Mouse (Mus musculus) heart, embryonic 14.5 days (tissue): Measurements from ENCODE around the gene Ppard. TPM values are rescaled to one million over a fixed set of nuclear protein-coding genes. Genes with fewer than 3 reads are reported as not detected.

Experiments used
- ATAC-seq: fragments of 200-750 bp; cut with Nextera tagmentation; 2 replicates; pipeline ENCODE4 v1.8.0; 2017; ENCODE audit warnings: low read depth, moderate TSS enrichment; ENCODE audit not compliant: insufficient number of reproducible peaks, insufficient read depth, low FRiP score
- H3K27ac ChIP-seq, 2 experiments: fragments of 200-500 bp in 1 of 2; fragments of 300-500 bp in 1 of 2; sonication (generic) in 1 of 2; replicated peaks in 1 of 2; 2 replicates each; pipeline ENCODE4 v1.5.1; 2012 to 2014; ENCODE audit warnings: low read depth in 2 of 2, low read length in 2 of 2, control low read depth in 1 of 2, mild to moderate bottlenecking in 1 of 2, mixed read lengths in 1 of 2; ENCODE audit not compliant: control insufficient read depth in 1 of 2, insufficient read depth in 1 of 2
- H3K27me3 ChIP-seq: fragments of 300-500 bp; sonication (generic); 2 replicates; pipeline ENCODE4 v1.6.1; 2014; ENCODE audit warnings: mild to moderate bottlenecking, low read length, control low read depth; ENCODE audit not compliant: control insufficient read depth, insufficient read depth
- H3K36me3 ChIP-seq: fragments of 300-500 bp; sonication (generic); 2 replicates; pipeline ENCODE4 v1.6.1; 2014; ENCODE audit warnings: mild to moderate bottlenecking, control low read depth, low read length, mixed read lengths; ENCODE audit not compliant: control insufficient read depth, insufficient read depth
- H3K4me1 ChIP-seq, 2 experiments: fragments of 200-500 bp in 1 of 2; fragments of 300-500 bp in 1 of 2; sonication (generic) in 1 of 2; 2 replicates each; pipeline ENCODE4 v1.6.1; 2012 to 2014; ENCODE audit warnings: low read length in 2 of 2, control low read depth in 1 of 2, mixed read lengths in 1 of 2; ENCODE audit not compliant: control insufficient read depth in 2 of 2, insufficient read depth in 2 of 2
- H3K4me2 ChIP-seq: fragments of 300-500 bp; sonication (generic); 2 replicates; pipeline ENCODE4 v1.6.1; 2014; ENCODE audit warnings: mild to moderate bottlenecking, low read length
- H3K4me3 ChIP-seq, 2 experiments: fragments of 200-500 bp in 1 of 2; fragments of 300-500 bp in 1 of 2; sonication (generic) in 1 of 2; 2 replicates each; pipeline ENCODE4 v1.5.1; 2012 to 2014; ENCODE audit warnings: low read length in 2 of 2, mild to moderate bottlenecking in 2 of 2, control low read depth in 1 of 2, low read depth in 1 of 2, moderate library complexity in 1 of 2; ENCODE audit not compliant: control insufficient read depth in 1 of 2, insufficient read depth in 1 of 2
- H3K9ac ChIP-seq: fragments of 300-500 bp; sonication (generic); 2 replicates; pipeline ENCODE4 v1.6.1; 2014; ENCODE audit warnings: mild to moderate bottlenecking, low read length
- H3K9me3 ChIP-seq: fragments of 300-500 bp; sonication (generic); 2 replicates; pipeline ENCODE4 v1.6.1; 2016; ENCODE audit warnings: low read length, control low read depth; ENCODE audit not compliant: control insufficient read depth
- WGBS: fragments of 180-500 bp; shearing (Covaris S2); extraction: QIAGEN DNeasy Blood & Tissue Kit; methylation state at CpG from one replicate; pipeline ENCODE4 v1.1.7; 2014; 5-methylcytosine and 5-hydroxymethylcytosine counted together
- polyA plus RNA-seq: library from polyadenylated mRNA; unstranded; fragments of >200 nt; fragmentation: Nextera tagmentation; extraction: Ambion mirVana; gene quantifications from 2 replicates; pipeline ENCODE4 v1.2.1, GENCODE M21; 2014

The Ppard gene
- polyA plus RNA-seq, 1 experiment from 2014 or later, result 2.2 TPM

DNA sequence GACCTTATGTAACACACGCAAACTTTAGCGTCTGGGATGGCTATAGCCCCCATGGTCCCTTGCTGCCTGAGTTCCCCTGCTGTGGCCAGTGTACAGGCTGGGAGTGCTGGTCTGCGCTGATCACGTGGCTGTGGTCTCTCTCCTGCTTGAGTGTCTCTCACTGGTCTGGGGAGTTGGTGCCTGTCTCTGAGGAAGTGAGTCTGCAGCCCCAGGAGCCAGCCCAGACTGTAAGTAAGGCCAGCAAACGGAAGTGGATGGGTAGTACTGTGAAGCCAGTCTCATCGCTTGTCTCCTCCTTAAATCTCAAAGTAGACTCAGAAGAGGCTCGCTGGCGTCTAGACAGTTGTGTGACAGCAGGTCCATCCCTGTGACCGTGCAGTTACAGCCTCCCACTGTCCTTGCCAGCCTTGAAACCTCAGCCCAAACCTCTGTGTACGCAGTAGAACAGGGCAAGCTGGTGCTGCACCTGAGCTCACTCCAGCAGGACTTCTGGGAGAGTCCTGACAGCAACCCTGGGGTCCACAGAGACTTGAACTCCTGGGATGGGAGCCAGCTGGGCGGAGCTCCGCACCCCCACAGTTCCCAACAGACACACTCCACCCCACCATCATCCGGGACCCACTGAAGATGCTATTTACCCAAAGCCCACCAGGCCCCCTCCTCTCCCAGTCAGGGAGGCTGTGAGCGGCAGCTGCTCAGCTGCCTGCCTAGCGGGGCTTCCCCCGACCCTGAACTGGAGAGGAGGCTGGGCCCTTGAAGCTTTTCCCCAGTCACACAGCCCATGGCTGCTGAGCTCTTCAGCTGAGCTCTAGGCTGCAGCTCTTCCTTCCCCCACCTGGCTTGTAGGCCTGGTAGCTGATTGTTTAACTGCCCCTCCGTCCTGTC, 62.2 kb downstream of the Ppard start:
- no peak overlapping the region for H3K27ac ChIP-seq
- peaks cover 14% of the 10 kb centered on the region for H3K36me3 ChIP-seq
- H3K4me2 ChIP-seq, result no peak overlapping the region
- no peaks in the 10 kb centered on the region for H3K27me3 ChIP-seq
- H3K4me1 ChIP-seq, result peaks cover 5% of the 10 kb centered on the region in 2 experiments; a peak in 2 of 4 replicates
- 68% methylated on average over 17 of the region's 17 CpGs for WGBS
- ATAC-seq, result no peak; the same call in 1 of the 2 replicates
- H3K4me3 ChIP-seq, result no peak overlapping the region
- no peak overlapping the region for H3K9ac ChIP-seq
- no peaks in the 10 kb centered on the region for H3K9me3 ChIP-seq

DNA sequence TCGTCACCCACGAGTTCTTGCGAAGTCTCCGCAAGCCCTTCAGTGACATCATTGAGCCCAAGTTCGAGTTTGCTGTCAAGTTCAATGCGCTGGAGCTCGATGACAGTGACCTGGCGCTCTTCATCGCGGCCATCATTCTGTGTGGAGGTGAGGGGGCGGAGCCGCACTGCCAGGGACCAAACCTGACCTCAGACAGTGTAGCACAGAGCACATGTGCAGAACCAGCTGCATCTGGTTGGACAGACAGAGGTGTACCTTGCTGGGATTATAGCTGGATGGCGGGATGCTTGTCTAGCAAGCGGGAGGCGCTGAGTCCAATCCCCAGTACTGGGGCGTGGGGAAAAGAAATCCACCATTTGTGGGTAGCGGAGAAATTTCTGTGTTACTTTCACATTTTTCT, 66.4 kb downstream of the Ppard start:
- WGBS, result 91% methylated on average over 17 of the region's 17 CpGs
- peaks cover 14% of the 10 kb centered on the region for H3K36me3 ChIP-seq
- H3K27ac ChIP-seq, result no peak overlapping the region
- no peaks in the 10 kb centered on the region; a peak in 1 of 4 replicates for H3K4me1 ChIP-seq
- ATAC-seq, result no peak
- no peaks in the 10 kb centered on the region for H3K9me3 ChIP-seq
- no peak overlapping the region for H3K4me3 ChIP-seq
- H3K9ac ChIP-seq, result no peak overlapping the region
- H3K27me3 ChIP-seq, result no peaks in the 10 kb centered on the region
- H3K4me2 ChIP-seq, result no peak overlapping the region

DNA sequence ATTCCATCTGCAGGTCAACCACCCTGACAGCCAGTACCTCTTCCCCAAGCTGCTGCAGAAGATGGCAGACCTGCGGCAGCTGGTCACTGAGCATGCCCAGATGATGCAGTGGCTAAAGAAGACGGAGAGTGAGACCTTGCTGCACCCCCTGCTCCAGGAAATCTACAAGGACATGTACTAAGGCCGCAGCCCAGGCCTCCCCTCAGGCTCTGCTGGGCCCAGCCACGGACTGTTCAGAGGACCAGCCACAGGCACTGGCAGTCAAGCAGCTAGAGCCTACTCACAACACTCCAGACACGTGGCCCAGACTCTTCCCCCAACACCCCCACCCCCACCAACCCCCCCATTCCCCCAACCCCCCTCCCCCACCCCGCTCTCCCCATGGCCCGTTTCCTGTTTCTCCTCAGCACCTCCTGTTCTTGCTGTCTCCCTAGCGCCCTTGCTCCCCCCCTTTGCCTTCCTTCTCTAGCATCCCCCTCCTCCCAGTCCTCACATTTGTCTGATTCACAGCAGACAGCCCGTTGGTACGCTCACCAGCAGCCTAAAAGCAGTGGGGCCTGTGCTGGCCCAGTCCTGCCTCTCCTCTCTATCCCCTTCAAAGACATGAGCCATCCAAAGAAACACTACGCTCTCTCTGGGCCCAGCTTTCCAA, 67.3 kb downstream of the Ppard start:
- Histone ChIP-seq H3K36me3 (peaks cover 14% of the 10 kb centered on the region), H3K4me3 (no peak overlapping the region), H3K4me1 (no peaks in the 10 kb centered on the region; a peak in 1 of 4 replicates), H3K9me3 (no peaks in the 10 kb centered on the region), H3K9ac (no peak overlapping the region), H3K27ac (no peak overlapping the region), H3K4me2 (no peak overlapping the region), H3K27me3 (no peaks in the 10 kb centered on the region)
- ATAC-seq, result no peak
- WGBS, result 54% methylated on average over 11 of the region's 11 CpGs

DNA sequence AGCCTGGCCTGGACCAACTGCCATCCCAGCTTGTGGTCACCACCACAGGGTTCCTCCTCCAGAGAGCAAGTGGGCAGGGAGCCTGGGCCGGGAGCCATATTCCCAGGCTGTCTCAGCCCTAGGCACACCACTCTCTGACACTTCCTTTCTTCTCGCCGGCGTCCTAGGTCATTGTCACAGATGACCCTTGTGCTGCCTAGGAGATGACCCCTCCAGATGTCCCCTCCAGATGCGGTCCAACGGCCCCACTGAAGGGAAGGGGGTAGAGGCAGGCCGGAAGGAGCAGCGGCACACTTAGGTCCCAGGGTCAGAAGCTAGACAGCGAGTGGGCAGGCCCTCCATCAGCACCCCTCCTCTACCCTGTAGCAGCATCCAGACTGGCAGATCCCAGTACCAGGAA, 67.8 kb downstream of the Ppard start:
- H3K9me3 ChIP-seq, result no peaks in the 10 kb centered on the region
- no peaks in the 10 kb centered on the region for H3K27me3 ChIP-seq
- WGBS, result 72% methylated on average over 9 of the region's 9 CpGs
- H3K4me1 ChIP-seq, result no peaks in the 10 kb centered on the region; a peak in 1 of 4 replicates
- H3K27ac ChIP-seq, result no peak overlapping the region
- peaks cover 14% of the 10 kb centered on the region for H3K36me3 ChIP-seq
- H3K4me3 ChIP-seq, result no peak overlapping the region
- ATAC-seq, result 0 out of 2 replicates have a peak, but pooled peaks have one; percentile 33
- H3K9ac ChIP-seq, result no peak overlapping the region
- H3K4me2 ChIP-seq, result no peak overlapping the region

DNA sequence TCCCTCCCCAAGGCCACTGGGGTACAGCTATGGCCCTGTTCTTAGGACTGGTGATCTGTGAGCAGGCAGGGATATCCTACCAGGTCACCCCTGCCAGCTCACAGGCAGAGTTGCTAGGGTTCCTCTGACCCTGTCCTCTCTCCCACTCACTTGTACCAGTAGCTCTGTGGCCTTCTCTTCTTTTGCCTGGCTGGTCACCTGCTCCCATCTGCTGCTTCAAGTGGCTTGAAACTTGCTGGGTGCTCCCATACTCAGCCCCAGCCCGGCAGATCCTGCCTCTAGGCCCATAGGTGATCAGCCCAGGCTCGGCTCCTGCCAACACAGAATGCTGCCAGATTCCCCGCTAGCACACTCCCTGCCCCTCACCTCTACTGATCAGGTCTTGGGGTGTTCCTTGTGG, 68.3 kb downstream of the Ppard start:
- Histone ChIP-seq H3K4me3 (no peak overlapping the region), H3K9me3 (no peaks in the 10 kb centered on the region), H3K4me1 (no peaks in the 10 kb centered on the region; a peak in 1 of 4 replicates), H3K9ac (no peak overlapping the region), H3K36me3 (peaks cover 11% of the 10 kb centered on the region), H3K27ac (no peak overlapping the region), H3K27me3 (no peaks in the 10 kb centered on the region), H3K4me2 (no peak overlapping the region)
- no peak for ATAC-seq
- 57% methylated on average over 3 of the region's 3 CpGs for WGBS

DNA sequence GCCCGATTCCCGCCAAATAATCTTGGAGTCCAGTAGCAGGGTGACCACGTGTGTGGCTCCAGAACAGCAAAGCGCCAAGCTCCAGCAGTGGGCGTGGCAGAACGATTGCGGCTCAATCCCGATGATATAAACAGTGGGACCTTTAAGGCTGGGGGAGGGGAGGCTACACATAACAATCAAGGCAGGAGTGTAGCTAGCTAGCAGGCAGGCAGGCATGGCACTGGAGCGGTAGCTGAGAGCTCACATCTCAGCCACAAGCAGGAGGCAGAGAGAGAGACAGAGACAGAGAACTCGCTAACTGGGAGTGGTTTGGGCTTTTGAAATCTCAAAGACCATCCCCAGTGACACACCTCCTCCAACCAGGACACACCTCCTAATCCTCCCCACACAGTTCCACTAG, 72.7 kb downstream of the Ppard start:
- ATAC-seq, result no peak
- Histone ChIP-seq H3K4me1 (peaks cover 5% of the 10 kb centered on the region in 2 experiments), H3K9me3 (no peaks in the 10 kb centered on the region), H3K4me3 (no peak overlapping the region), H3K4me2 (no peak overlapping the region), H3K27me3 (no peaks in the 10 kb centered on the region), H3K27ac (no peak overlapping the region), H3K9ac (no peak overlapping the region), H3K36me3 (no peaks in the 10 kb centered on the region)
- WGBS, result 51% methylated on average over 10 of the region's 10 CpGs

GRCm38 (mm10) chr17:28308297-28309195, 76.0 kb downstream of the Ppard start:
- no peaks in the 10 kb centered on the region for H3K36me3 ChIP-seq
- H3K4me1 ChIP-seq, result peaks cover 5 to 11% of the 10 kb centered on the region in 2 experiments
- H3K27me3 ChIP-seq, result no peaks in the 10 kb centered on the region
- ATAC-seq, result no peak
- 8% methylated on average over 18 of the region's 18 CpGs for WGBS
- H3K27ac ChIP-seq, result peak overlapping the region in 1 of 2 experiments; percentile 24; a peak in 1 of 4 replicates
- H3K4me2 ChIP-seq, result peak overlapping the region; percentile 56
- H3K4me3 ChIP-seq, result no peak overlapping the region
- H3K9me3 ChIP-seq, result no peaks in the 10 kb centered on the region
- peak overlapping the region; percentile 57; the same call in 1 of the 2 replicates for H3K9ac ChIP-seq
